Mouse (Mus musculus): ENCODE measurements around the gene Zfp53.

DNA sequence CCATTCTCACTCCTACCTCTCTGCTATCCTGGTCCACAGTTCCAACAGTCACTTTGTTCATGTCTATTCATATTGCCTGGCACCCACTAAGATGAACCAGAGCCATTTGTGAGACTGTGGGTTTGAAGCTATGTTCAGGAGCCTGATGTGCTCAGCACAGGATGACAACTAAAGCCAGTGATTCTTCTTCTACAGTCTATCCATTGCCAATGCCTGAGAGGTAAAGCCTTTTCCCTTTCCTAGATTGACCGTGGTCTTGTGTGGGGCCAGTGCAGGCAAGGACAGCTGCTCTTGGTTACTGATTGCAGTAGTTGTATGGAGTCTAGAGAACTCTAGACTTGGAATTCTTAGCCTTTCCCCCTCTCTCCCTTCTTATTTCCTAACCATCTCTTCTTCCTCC lies 45.2 kb downstream of the Zfp53 start:
- TF ChIP-seq CTCF (IDR thresholded peaks at IDR 0.05; ENCODE audit: control insufficient read depth, insufficient read depth, insufficient replicate concordance, low read depth, low read length) (no peak), POLR2A (IDR thresholded peaks at IDR 0.05; ENCODE audit: control insufficient read depth, low read depth, low read length) (no peak)

Measured in testis, adult 2 months (tissue).